Mouse (Mus musculus) CH12.LX (cell line): ENCODE results near the gene Gng8. TPM values are rescaled to one million over a fixed set of nuclear protein-coding genes. Genes with fewer than 3 reads are reported as not detected.

Source experiments
- DNase-seq: peaks from one replicate; pipeline ENCODE4 v3.0.0-alpha.2; 2013; ENCODE audit errors: extremely low read depth
- H3K27ac ChIP-seq: 2 replicates; pipeline ENCODE4 v1.5.1; 2012; ENCODE audit warnings: low read depth, mild to moderate bottlenecking, control low read depth, moderate library complexity; ENCODE audit not compliant: insufficient read depth
- H3K27me3 ChIP-seq: replicated peaks from 2 replicates; pipeline ENCODE3; 2012; ENCODE audit warnings: inconsistent platforms
- H3K36me3 ChIP-seq, 2 experiments: replicated peaks in 1 of 2; 2 replicates each; pipeline versions ENCODE3 to v1.6.1; 2012; ENCODE audit warnings: inconsistent platforms in 1 of 2, low read length in 1 of 2, mild to moderate bottlenecking in 1 of 2, mixed read lengths in 1 of 2, moderate library complexity in 1 of 2; ENCODE audit not compliant: control insufficient read depth in 1 of 2, insufficient read depth in 1 of 2
- H3K4me1 ChIP-seq, 2 experiments: 2 replicates each; pipeline ENCODE4 v1.6.1; 2012; ENCODE audit warnings: inconsistent platforms in 1 of 2, moderate library complexity in 1 of 2; ENCODE audit not compliant: insufficient read depth in 2 of 2, control insufficient read depth in 1 of 2
- H3K4me2 ChIP-seq: 2 replicates; pipeline ENCODE4 v1.6.1; 2012; ENCODE audit warnings: low read depth, mild to moderate bottlenecking, control low read depth; ENCODE audit not compliant: poor library complexity, insufficient read depth, severe bottlenecking
- H3K4me3 ChIP-seq, 3 experiments: fragments of 150-350 bp in 1 of 3; sonication (generic) in 1 of 3; replicated peaks in 1 of 3; 2 replicates each; pipeline versions ENCODE3 to v1.5.1; 2011 to 2012; ENCODE audit warnings: low read depth in 2 of 3, low read length in 2 of 3, mild to moderate bottlenecking in 2 of 3, moderate library complexity in 2 of 3, control low read depth in 1 of 3, improper control_type of control experiment in 1 of 3, inconsistent platforms in 1 of 3, mixed read lengths in 1 of 3; ENCODE audit not compliant: poor library complexity in 1 of 3
- H3K79me2 ChIP-seq: replicated peaks from 2 replicates; pipeline ENCODE4 v1.6.1; 2012; ENCODE audit warnings: mild to moderate bottlenecking, moderate library complexity; ENCODE audit not compliant: control insufficient read depth, poor library complexity, insufficient read depth, severe bottlenecking; ENCODE audit errors: extremely low read depth
- H3K9ac ChIP-seq: 2 replicates; pipeline ENCODE4 v1.6.1; 2012; ENCODE audit warnings: low read depth, mild to moderate bottlenecking, control low read depth, moderate library complexity; ENCODE audit not compliant: insufficient read depth
- H3K9me3 ChIP-seq: replicated peaks from 2 replicates; pipeline ENCODE3; 2012; ENCODE audit warnings: low read length, inconsistent platforms, mixed read lengths
- BHLHE40 ChIP-seq: IDR thresholded peaks from 2 replicates; pipeline ENCODE4 v1.6.1; 2011; ENCODE audit warnings: mild to moderate bottlenecking, low read depth, low read length, improper control_type of control experiment
- CTCF ChIP-seq, 2 experiments: IDR thresholded peaks in 1 of 2; conservative IDR thresholded peaks in 1 of 2; 2 replicates each; pipeline ENCODE4 v1.5.1; 2011 to 2012; ENCODE audit warnings: low read depth in 2 of 2, low read length in 2 of 2, improper control_type of control experiment in 1 of 2, inconsistent platforms in 1 of 2, mild to moderate bottlenecking in 1 of 2, moderate library complexity in 1 of 2
- E2F4 ChIP-seq: IDR thresholded peaks from 2 replicates; pipeline ENCODE4 v1.6.1; 2011; ENCODE audit warnings: low read depth, low read length, improper control_type of control experiment; ENCODE audit not compliant: insufficient replicate concordance
- ELF1 ChIP-seq: IDR thresholded peaks from 2 replicates; pipeline ENCODE4 v1.6.1; 2014; ENCODE audit warnings: low read depth, mild to moderate bottlenecking, inconsistent platforms, low read length, improper control_type of control experiment
- EP300 ChIP-seq: IDR thresholded peaks from 2 replicates; pipeline ENCODE4 v1.6.1; 2011; ENCODE audit warnings: low read length, improper control_type of control experiment
- ETS1 ChIP-seq: conservative IDR thresholded peaks from 2 replicates; pipeline ENCODE4 v1.6.1; 2012; ENCODE audit warnings: low read depth, mild to moderate bottlenecking, inconsistent platforms, low read length, improper control_type of control experiment, moderate library complexity
- HCFC1 ChIP-seq: IDR thresholded peaks from 2 replicates; pipeline ENCODE4 v1.6.1; 2012; ENCODE audit warnings: low read depth, mild to moderate bottlenecking, inconsistent platforms, low read length, improper control_type of control experiment
- IRF4 ChIP-seq: IDR thresholded peaks from 2 replicates; pipeline ENCODE4 v1.6.1; 2014; ENCODE audit warnings: low read depth, mild to moderate bottlenecking, inconsistent platforms, low read length, improper control_type of control experiment
- JUND ChIP-seq: conservative IDR thresholded peaks from 2 replicates; pipeline ENCODE4 v1.6.1; 2011; ENCODE audit warnings: low read depth, low read length, improper control_type of control experiment
- KAT2A ChIP-seq: IDR thresholded peaks from 2 replicates; pipeline ENCODE4 v1.6.1; 2012; ENCODE audit warnings: low read length, improper control_type of control experiment, inconsistent platforms; ENCODE audit not compliant: insufficient replicate concordance
- MAFK ChIP-seq: IDR thresholded peaks from 2 replicates; pipeline ENCODE4 v1.6.1; 2011; ENCODE audit warnings: low read length, improper control_type of control experiment; ENCODE audit not compliant: insufficient replicate concordance
- MAZ ChIP-seq: IDR thresholded peaks from 2 replicates; pipeline ENCODE4 v1.6.1; 2012; ENCODE audit warnings: low read depth, mild to moderate bottlenecking, inconsistent platforms, low read length, improper control_type of control experiment, moderate library complexity
- MEF2A ChIP-seq: IDR thresholded peaks from 2 replicates; pipeline ENCODE4 v1.6.1; 2014; ENCODE audit warnings: low read depth, mild to moderate bottlenecking, inconsistent platforms, low read length, improper control_type of control experiment, borderline replicate concordance
- MXI1 ChIP-seq: IDR thresholded peaks from 2 replicates; pipeline ENCODE4 v1.6.1; 2011; ENCODE audit warnings: mild to moderate bottlenecking, low read depth, low read length, improper control_type of control experiment
- MYC ChIP-seq: IDR thresholded peaks from 2 replicates; pipeline ENCODE4 v1.6.1; 2011; ENCODE audit warnings: low read depth, mild to moderate bottlenecking, improper control_type of control experiment, low read length
- NELFE ChIP-seq: IDR thresholded peaks from 2 replicates; pipeline ENCODE4 v1.6.1; 2011; ENCODE audit warnings: low read depth, low read length, improper control_type of control experiment
- NRF1 ChIP-seq: IDR thresholded peaks from 2 replicates; pipeline ENCODE4 v1.6.1; 2014; ENCODE audit warnings: low read depth, mild to moderate bottlenecking, inconsistent platforms, low read length, improper control_type of control experiment, moderate library complexity
- POLR2A ChIP-seq: IDR thresholded peaks from 2 replicates; pipeline ENCODE4 v1.6.1; 2011; ENCODE audit warnings: low read depth, mild to moderate bottlenecking, improper control_type of control experiment, low read length
- POLR2AphosphoS2 ChIP-seq: IDR thresholded peaks from 2 replicates; pipeline ENCODE4 v1.6.1; 2011; ENCODE audit warnings: low read depth, low read length, improper control_type of control experiment
- RAD21 ChIP-seq: IDR thresholded peaks from 2 replicates; pipeline ENCODE4 v1.6.1; 2011; ENCODE audit warnings: low read depth, mild to moderate bottlenecking, low read length, improper control_type of control experiment, moderate library complexity
- RCOR1 ChIP-seq: conservative IDR thresholded peaks from 2 replicates; pipeline ENCODE4 v1.6.1; 2012; ENCODE audit warnings: low read depth, mild to moderate bottlenecking, inconsistent platforms, low read length, improper control_type of control experiment
- SIN3A ChIP-seq: IDR thresholded peaks from 2 replicates; pipeline ENCODE4 v1.6.1; 2012; ENCODE audit warnings: low read length, improper control_type of control experiment, inconsistent platforms
- SMC3 ChIP-seq: IDR thresholded peaks from 2 replicates; pipeline ENCODE4 v1.6.1; 2011; ENCODE audit warnings: low read depth, low read length, improper control_type of control experiment
- TCF12 ChIP-seq: IDR thresholded peaks from 2 replicates; pipeline ENCODE4 v1.6.1; 2014; ENCODE audit warnings: low read depth, mild to moderate bottlenecking, inconsistent platforms, low read length, improper control_type of control experiment
- UBTF ChIP-seq: IDR thresholded peaks from 2 replicates; pipeline ENCODE4 v1.6.1; 2012; ENCODE audit warnings: low read depth, mild to moderate bottlenecking, inconsistent platforms, low read length, improper control_type of control experiment, moderate library complexity
- USF2 ChIP-seq: conservative IDR thresholded peaks from 2 replicates; pipeline ENCODE4 v1.6.1; 2011; ENCODE audit warnings: low read depth, low read length, improper control_type of control experiment
- ZMIZ1 ChIP-seq: IDR thresholded peaks from 2 replicates; pipeline ENCODE4 v1.6.1; 2012; ENCODE audit warnings: low read depth, mild to moderate bottlenecking, inconsistent platforms, low read length, improper control_type of control experiment
- ZNF384 ChIP-seq: IDR thresholded peaks from 2 replicates; pipeline ENCODE4 v1.6.1; 2012; ENCODE audit warnings: low read depth, low read length, improper control_type of control experiment, inconsistent platforms
- dilution Hi-C: fragments of 300-500 bp; cut with MboI; formaldehyde crosslinking; loops from 2 replicates; pipeline ENCODE4 v1.14.3; 2020; ENCODE audit warnings: low sequenced_read_pairs; ENCODE audit not compliant: extremely low pct_unique_long_range_greater_than_20kb, extremely low pct_ligation_motif_present
- in situ Hi-C: fragments of 300-500 bp; cut with MboI; formaldehyde crosslinking; loops from 3 replicates; pipeline ENCODE4 v1.14.3; 2019; ENCODE audit warnings: low sequenced_read_pairs, low pct_ligation_motif_present, low pct_unique_long_range_greater_than_20kb, mixed read lengths
- polyA plus RNA-seq: library from polyadenylated mRNA; unstranded; fragments of >175 nt; gene quantifications from 2 replicates; pipeline ENCODE4 v1.2.1, GENCODE M21; 2012; ENCODE audit warnings: low read depth; ENCODE audit not compliant: insufficient read length
- total RNA-seq, 2 experiments: library from RNA; depleted of rRNA; stranded (reverse); fragments of 300-350 nt in 1 of 2; fragments of >200 nt in 1 of 2; gene quantifications; 2 replicates each; pipeline ENCODE4 v1.2.3; 2012 to 2014

The Gng8 gene
- total and polyA plus RNA-seq, 3 experiments: 0.25 to 2.4 TPM; not detected in 1

DNA sequence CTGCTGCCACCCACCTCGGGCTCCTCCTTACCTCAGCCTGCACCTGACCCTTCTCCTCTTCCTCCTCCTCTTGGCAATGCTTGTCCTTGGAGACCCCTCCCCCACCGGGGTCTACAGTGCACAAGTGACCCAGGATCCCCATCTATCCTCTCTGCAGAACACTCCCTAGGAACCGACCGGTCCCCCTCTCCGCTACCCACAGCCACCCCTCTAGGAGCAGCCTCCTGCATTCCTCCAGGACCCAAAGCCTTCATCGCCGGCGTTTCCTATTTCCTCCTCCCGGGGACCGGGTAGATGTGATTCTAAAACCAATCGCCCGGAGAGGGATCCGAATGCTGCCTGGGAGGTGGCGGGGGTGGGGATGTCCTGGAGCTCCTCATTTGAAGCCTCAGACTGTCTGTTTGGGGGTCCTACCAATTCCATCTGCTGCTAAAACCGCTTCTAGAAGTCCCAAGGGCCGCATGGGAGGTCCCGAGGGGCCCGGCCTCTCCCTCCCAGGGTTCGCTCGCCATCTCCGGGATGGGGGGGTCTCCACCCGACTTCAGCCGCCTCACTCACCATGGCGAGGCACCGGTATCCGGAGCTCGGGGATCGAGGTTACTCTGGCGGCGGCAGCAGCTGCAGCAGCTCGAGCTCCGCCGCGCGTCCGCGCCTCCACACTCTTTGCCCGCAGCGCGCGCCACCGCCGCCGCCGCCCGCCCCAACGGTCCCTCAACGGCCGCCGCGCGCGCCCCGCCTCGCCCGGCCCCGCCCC is 31.9 kb downstream of the Gng8 start:
- peak overlapping the region; percentile 89 for H3K27ac ChIP-seq
- peaks cover 10 to 37% of the 10 kb centered on the region in 2 experiments for H3K4me1 ChIP-seq
- TF ChIP-seq POLR2A (peak; percentile 57; the same call in 1 of the 2 replicates), IRF4 (no peak), MXI1 (peak; percentile 3; the same call in 1 of the 2 replicates), ZMIZ1 (peak; percentile 50)
- TF ChIP-seq, all 38 proteins: peak for 3
- peaks cover 21 to 40% of the 10 kb centered on the region in 2 experiments for H3K36me3 ChIP-seq
- dilution Hi-C loops: no loop called here
- DNase-seq: no peak
- no peaks in the 10 kb centered on the region for H3K9me3 ChIP-seq
- no peaks in the 10 kb centered on the region for H3K27me3 ChIP-seq
- H3K4me2 ChIP-seq: peak overlapping the region; percentile 70
- in situ Hi-C loops: no loop called here
- H3K4me3 ChIP-seq: peak overlapping the region; percentile 62 to 93 (median 78)
- peaks cover 41% of the 10 kb centered on the region for H3K79me2 ChIP-seq
- peak overlapping the region; percentile 92 for H3K9ac ChIP-seq

DNA sequence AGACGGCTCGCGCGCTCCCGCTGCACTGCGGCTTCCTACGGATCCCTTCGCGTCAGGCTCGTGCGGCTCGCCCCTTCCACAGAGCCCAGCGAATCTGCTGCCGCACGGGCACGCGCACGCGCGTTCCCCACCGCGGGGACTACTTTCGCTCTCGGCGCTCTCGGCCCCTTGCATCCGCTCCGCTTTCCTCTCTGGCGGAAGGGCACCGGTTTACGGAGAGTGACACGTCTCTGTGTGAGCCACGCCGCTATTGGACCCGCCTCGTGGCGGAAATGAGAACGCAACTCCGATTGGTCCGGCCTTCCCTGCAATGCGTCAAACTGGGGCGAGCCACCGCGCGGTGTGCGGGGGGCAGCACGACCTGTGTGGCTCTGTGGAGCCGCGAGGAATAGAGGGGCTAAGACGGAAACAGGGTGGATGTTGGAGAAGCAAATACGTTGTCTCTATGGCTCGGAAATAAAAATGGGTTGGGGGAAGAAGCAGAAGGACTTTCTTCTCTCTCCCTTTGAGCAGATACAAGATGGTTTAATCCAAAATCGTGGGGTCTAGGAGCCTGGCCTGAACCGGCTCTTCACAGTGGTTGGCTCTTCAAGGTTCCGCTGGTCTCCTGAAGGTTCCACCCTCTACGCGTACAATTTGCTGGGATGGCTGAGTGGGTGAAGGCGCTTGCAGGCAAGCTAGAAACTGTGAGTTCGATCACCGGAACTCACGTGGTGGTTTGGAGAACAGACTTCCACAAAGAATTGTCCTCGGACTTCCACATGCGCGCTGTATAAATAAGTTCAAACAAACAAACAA is 32.6 kb downstream of the Gng8 start, which contains the start of gene Calm3:
TSS of gene Calm3 (minus strand) at position 78 of the 798 bp plus-strand sequence.
- in situ Hi-C loops (no loop called here), dilution Hi-C loops (no loop called here)
- H3K9me3 ChIP-seq: no peaks in the 10 kb centered on the region
- peak; percentile 99 for DNase-seq
- H3K4me1 ChIP-seq: peaks cover 10 to 37% of the 10 kb centered on the region in 2 experiments
- H3K27me3 ChIP-seq: no peaks in the 10 kb centered on the region
- H3K4me2 ChIP-seq: peak within 1 kb of the TSS; percentile 70
- peak within 1 kb of the TSS; percentile 89 for H3K27ac ChIP-seq
- H3K9ac ChIP-seq: peak within 1 kb of the TSS; percentile 92
- H3K4me3 ChIP-seq: peak within 1 kb of the TSS; percentile 62 to 93 (median 78)
- peaks cover 17 to 32% of the 10 kb centered on the region in 2 experiments for H3K36me3 ChIP-seq
- peaks cover 41% of the 10 kb centered on the region for H3K79me2 ChIP-seq
- no peak for TF ChIP-seq SMC3
- TF ChIP-seq MXI1: peak; percentile 78; the same call in 1 of the 2 replicates
- TF ChIP-seq MAFK: no peak
- TF ChIP-seq CTCF (conservative IDR thresholded peaks at IDR 0.05 in 1 of 2, IDR thresholded peaks at IDR 0.05 in 1 of 2; ENCODE audit: low read depth in 2 of 2, low read length in 2 of 2): no peak
- peak; percentile 72 for TF ChIP-seq HCFC1
- peak; percentile 79 for TF ChIP-seq MYC
- no peak for TF ChIP-seq RAD21
- no peak for TF ChIP-seq E2F4
- peak; percentile 86 for TF ChIP-seq TCF12
- peak; percentile 86; the same call in 1 of the 2 replicates for TF ChIP-seq SIN3A
- peak; percentile 62; the same call in 1 of the 2 replicates for TF ChIP-seq ZMIZ1
- no peak for TF ChIP-seq USF2
- TF ChIP-seq MEF2A: peak; percentile 61
- peak; percentile 88; the same call in 1 of the 2 replicates for TF ChIP-seq RCOR1
- no peak for TF ChIP-seq EP300
- TF ChIP-seq JUND: no peak; the same call in 1 of the 2 replicates
- peak; percentile 85 for TF ChIP-seq NELFE
- peak; percentile 78; the same call in 1 of the 2 replicates for TF ChIP-seq POLR2AphosphoS2
- TF ChIP-seq IRF4: peak; percentile 67
- peak; percentile 56 for TF ChIP-seq ETS1
- no peak for TF ChIP-seq ZNF384
- TF ChIP-seq BHLHE40: peak; percentile 77
- peak; percentile 95 for TF ChIP-seq KAT2A
- TF ChIP-seq POLR2A: peak; percentile 92
- TF ChIP-seq ELF1: peak; percentile 87
- TF ChIP-seq UBTF: peak; percentile 61; the same call in 1 of the 2 replicates
- peak; percentile 80 for TF ChIP-seq MAZ
- peak; percentile 79 for TF ChIP-seq NRF1
